Mouse (Mus musculus): ENCODE results near the gene Pecam1.

DNA sequence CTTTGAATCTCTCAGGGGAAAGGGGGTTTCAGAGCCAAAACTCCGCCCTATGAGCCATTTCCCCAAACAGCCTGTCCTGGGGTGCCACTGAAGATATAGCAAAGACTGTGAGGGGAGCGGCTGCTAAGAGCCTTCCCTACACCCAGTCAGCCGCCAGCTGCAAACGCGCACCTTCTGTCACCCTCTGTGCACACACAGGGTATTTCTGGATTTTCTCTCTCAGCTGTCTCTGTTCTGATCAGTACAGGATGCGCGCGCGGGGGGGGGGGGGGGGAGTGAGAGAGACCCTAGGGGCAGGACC is 80.6 kb downstream of the Pecam1 start:
- TF ChIP-seq CHD2 (IDR thresholded peaks at IDR 0.05; ENCODE audit: low read depth, low read length) (no peak), ZC3H11A (IDR thresholded peaks at IDR 0.05; ENCODE audit: borderline replicate concordance, low read depth, low read length) (no peak), ZNF384 (IDR thresholded peaks at IDR 0.05; ENCODE audit: low read depth, low read length) (no peak), HCFC1 (IDR thresholded peaks at IDR 0.05; ENCODE audit: borderline replicate concordance, insufficient read depth, low read length) (no peak), MAFK (IDR thresholded peaks at IDR 0.05; ENCODE audit: insufficient read depth, low read depth, low read length) (no peak)
